Mouse (Mus musculus) megakaryocyte, embryonic 14.5 days (primary cell): ENCODE data around the gene Klf2.

Experiments used
- FLI1 ChIP-seq: IDR thresholded peaks from 2 replicates; pipeline ENCODE4 v1.6.1; 2012; ENCODE audit warnings: low read length, inconsistent platforms, mixed read lengths
- GATA1 ChIP-seq: IDR thresholded peaks from 3 replicates; pipeline ENCODE4 v1.6.1; 2012; ENCODE audit warnings: mixed read lengths, low read length, inconsistent platforms, borderline replicate concordance

- TF ChIP-seq GATA1 (no peak), FLI1 (no peak)
These were observed 2.7 kb upstream of the Klf2 start for GRCm38 (mm10) chr8:72316053-72316695.
